Mouse (Mus musculus) neural tube, embryonic 13.5 days (tissue): Measurements from ENCODE around the gene Agbl5. TPM values are rescaled to one million over a fixed set of nuclear protein-coding genes. Genes with fewer than 3 reads are reported as not detected.

Experiments used
- ATAC-seq: fragments of 200-750 bp; cut with Nextera tagmentation; 2 replicates; pipeline ENCODE4 v1.8.0; 2017; ENCODE audit warnings: low read depth, mild to moderate bottlenecking, moderate TSS enrichment, moderate library complexity
- H3K27ac ChIP-seq: fragments of 300-500 bp; sonication (generic); replicated peaks from 2 replicates; pipeline ENCODE4 v1.5.1; 2015; ENCODE audit warnings: moderate library complexity, mild to moderate bottlenecking, inconsistent platforms
- H3K27me3 ChIP-seq: fragments of 300-500 bp; sonication (generic); 2 replicates; pipeline ENCODE4 v1.6.1; 2015; ENCODE audit warnings: mild to moderate bottlenecking, inconsistent platforms
- H3K36me3 ChIP-seq: fragments of 300-500 bp; sonication (generic); 2 replicates; pipeline ENCODE4 v1.6.1; 2015; ENCODE audit warnings: mild to moderate bottlenecking, inconsistent platforms
- H3K4me1 ChIP-seq: fragments of 300-500 bp; sonication (generic); replicated peaks from 2 replicates; pipeline ENCODE4 v1.6.1; 2015; ENCODE audit warnings: inconsistent platforms
- H3K4me2 ChIP-seq: fragments of 300-500 bp; sonication (generic); 2 replicates; pipeline ENCODE4 v1.6.1; 2015; ENCODE audit warnings: inconsistent platforms, mild to moderate bottlenecking, moderate library complexity
- H3K4me3 ChIP-seq: fragments of 300-500 bp; sonication (generic); 2 replicates; pipeline ENCODE4 v1.5.1; 2015; ENCODE audit warnings: mild to moderate bottlenecking, inconsistent platforms
- H3K9ac ChIP-seq: fragments of 300-500 bp; sonication (generic); 2 replicates; pipeline ENCODE4 v1.6.1; 2015; ENCODE audit warnings: moderate library complexity, mild to moderate bottlenecking, inconsistent platforms
- H3K9me3 ChIP-seq: fragments of 300-500 bp; sonication (generic); 2 replicates; pipeline ENCODE4 v1.6.1; 2016; ENCODE audit warnings: inconsistent platforms
- WGBS: fragments of 180-500 bp; shearing (Covaris S2); methylation state at CpG from one replicate; pipeline ENCODE4 v1.1.7; 2015; 5-methylcytosine and 5-hydroxymethylcytosine counted together
- polyA plus RNA-seq: library from polyadenylated mRNA; unstranded; fragments of >200 nt; fragmentation: Nextera tagmentation; extraction: Ambion mirVana; gene quantifications from 2 replicates; pipeline ENCODE4 v1.2.1, GENCODE M21; 2015

Agbl5 gene
- polyA plus RNA-seq, 1 experiment from 2014 or later = 25.8 TPM

DNA sequence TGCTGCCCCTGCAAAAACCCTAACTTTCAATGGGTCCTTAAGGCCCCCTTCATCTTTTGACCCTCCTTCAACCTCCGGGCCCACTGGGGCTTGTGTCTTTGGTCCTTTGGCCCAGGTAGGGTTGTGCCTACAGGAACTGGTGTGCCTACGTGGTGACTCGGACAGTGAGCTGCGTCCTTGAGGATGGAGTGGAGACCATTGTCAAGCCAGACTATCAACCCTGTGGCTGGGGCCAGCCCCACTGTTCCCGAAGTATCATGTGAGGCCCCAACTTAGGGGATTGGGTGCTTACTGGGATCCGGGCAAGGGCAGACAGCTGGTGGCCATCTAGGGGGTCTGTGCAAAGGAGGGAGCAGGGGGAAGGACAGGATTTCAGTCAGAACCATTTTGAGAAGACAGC lies 26.4 kb downstream of the Agbl5 start:
- Histone ChIP-seq H3K4me1 (peaks cover 44% of the 10 kb centered on the region), H3K27ac (no peak overlapping the region), H3K9ac (peak overlapping the region; percentile 63; the same call in 1 of the 2 replicates), H3K9me3 (no peaks in the 10 kb centered on the region), H3K4me2 (peak overlapping the region; percentile 46), H3K4me3 (peak overlapping the region; percentile 35), H3K27me3 (no peaks in the 10 kb centered on the region), H3K36me3 (no peaks in the 10 kb centered on the region)
- 72% methylated on average over 6 of the region's 6 CpGs for WGBS
- ATAC-seq = no peak

DNA sequence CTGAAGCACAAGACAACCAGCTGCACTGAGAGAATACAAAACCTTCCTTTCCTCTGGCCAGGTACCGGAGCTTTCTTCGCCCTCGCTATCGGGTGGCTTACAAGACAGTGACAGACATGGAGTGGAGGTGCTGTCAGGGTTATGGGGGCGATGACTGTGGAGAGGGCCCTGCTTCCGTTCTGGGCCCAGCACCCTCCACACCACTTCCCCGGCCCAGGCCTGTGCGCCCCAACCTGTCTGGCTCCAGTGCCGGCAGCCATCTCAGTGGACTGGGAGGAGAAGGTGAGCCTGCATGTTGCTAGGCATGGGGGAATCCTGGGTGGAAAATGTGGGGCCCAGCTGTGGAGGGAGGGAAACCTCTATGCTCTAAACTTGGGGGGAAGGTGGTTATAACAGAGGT lies 27.0 kb downstream of the Agbl5 start:
- Histone ChIP-seq H3K9ac (peak overlapping the region; percentile 46; the same call in 1 of the 2 replicates), H3K9me3 (no peaks in the 10 kb centered on the region), H3K4me1 (peaks cover 51% of the 10 kb centered on the region), H3K4me3 (peak overlapping the region; percentile 35; the same call in 1 of the 2 replicates), H3K27ac (0 out of 2 replicates have a peak overlapping the region, but pooled peaks have one; percentile 34), H3K4me2 (peak overlapping the region; percentile 46), H3K27me3 (no peaks in the 10 kb centered on the region), H3K36me3 (no peaks in the 10 kb centered on the region)
- WGBS = 70% methylated on average over 9 of the region's 9 CpGs
- peak; percentile 47 for ATAC-seq

DNA sequence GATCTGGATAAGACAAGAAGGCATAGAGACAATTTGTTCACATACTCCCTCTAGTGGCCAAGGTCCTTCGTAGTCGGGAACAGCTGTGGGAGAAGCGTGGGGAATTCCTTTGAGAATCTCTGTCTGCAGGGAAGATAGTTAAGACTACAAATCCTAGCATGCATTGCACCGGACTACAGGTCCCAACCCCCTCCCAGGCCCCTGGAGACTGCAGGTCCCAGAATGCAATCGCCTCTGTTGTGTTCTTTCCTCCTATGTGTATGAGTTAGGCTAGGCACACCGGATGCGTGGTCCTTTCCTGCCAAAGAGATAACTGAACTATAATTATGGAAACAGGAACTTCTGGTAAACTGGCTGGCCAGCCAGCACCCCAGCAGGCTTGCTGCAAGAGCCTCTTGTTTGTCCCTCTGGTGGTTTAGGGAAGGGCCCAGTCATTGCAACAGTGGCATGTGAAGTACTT lies 27.5 kb downstream of the Agbl5 start:
- Histone ChIP-seq H3K27me3 (no peaks in the 10 kb centered on the region), H3K4me3 (0 out of 2 replicates have a peak overlapping the region, but pooled peaks have one; percentile 13), H3K9me3 (no peaks in the 10 kb centered on the region), H3K36me3 (no peaks in the 10 kb centered on the region), H3K27ac (peak overlapping the region; percentile 59), H3K4me2 (peak overlapping the region; percentile 46), H3K9ac (no peak overlapping the region; the same call in 1 of the 2 replicates), H3K4me1 (peaks cover 56% of the 10 kb centered on the region)
- 6% methylated on average over 7 of the region's 7 CpGs for WGBS
- ATAC-seq = peak; percentile 84

DNA sequence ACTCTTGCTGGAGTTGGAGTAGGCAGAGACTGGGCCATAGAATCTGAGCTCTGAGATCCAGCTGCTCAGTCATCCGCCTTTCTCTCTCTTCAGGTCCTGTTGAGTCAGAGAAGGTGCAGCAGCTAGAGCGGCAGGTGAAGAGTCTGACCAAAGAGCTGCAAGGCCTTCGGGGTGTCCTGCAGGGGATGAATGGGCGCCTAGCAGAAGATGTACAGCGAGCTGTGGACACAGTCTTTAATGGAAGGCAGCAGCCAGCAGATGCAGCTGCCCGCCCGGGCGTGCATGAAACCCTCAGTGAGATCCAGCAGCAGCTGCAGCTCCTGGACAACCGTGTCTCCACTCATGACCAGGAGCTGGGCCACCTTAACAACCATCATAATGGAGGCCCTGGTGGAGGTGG lies 28.3 kb downstream of the Agbl5 start:
- no peaks in the 10 kb centered on the region for H3K27me3 ChIP-seq
- H3K4me1 ChIP-seq = peaks cover 61% of the 10 kb centered on the region
- no peak overlapping the region for H3K4me2 ChIP-seq
- H3K9me3 ChIP-seq = no peaks in the 10 kb centered on the region
- no peak overlapping the region for H3K4me3 ChIP-seq
- H3K9ac ChIP-seq = no peak overlapping the region; the same call in 1 of the 2 replicates
- no peaks in the 10 kb centered on the region for H3K36me3 ChIP-seq
- no peak for ATAC-seq
- no peak overlapping the region for H3K27ac ChIP-seq
- WGBS = 95% methylated on average over 9 of the region's 9 CpGs

DNA sequence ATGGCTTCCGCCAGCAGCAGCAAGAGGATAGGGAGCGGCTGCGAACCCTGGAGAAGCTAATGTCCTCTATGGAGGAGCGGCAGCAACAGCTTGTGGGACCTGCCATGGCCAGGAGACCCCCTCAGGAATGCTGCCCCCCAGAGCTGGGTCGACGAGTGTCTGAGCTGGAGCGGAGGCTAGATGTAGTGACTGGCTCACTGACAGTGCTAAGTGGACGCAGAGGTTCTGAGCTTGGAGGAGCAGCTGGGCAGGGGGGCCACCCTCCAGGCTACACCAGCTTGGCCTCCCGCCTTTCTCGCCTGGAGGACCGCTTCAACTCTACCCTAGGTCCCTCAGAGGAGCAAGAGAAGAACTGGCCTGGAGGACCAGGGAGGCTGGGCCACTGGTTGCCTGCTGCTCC lies 28.9 kb downstream of the Agbl5 start:
- Histone ChIP-seq H3K27me3 (no peaks in the 10 kb centered on the region), H3K4me2 (no peak overlapping the region), H3K9ac (no peak overlapping the region), H3K9me3 (no peaks in the 10 kb centered on the region), H3K4me1 (peaks cover 62% of the 10 kb centered on the region), H3K4me3 (no peak overlapping the region), H3K36me3 (no peaks in the 10 kb centered on the region), H3K27ac (no peak overlapping the region)
- WGBS = 88% methylated on average over 11 of the region's 11 CpGs
- no peak for ATAC-seq

DNA sequence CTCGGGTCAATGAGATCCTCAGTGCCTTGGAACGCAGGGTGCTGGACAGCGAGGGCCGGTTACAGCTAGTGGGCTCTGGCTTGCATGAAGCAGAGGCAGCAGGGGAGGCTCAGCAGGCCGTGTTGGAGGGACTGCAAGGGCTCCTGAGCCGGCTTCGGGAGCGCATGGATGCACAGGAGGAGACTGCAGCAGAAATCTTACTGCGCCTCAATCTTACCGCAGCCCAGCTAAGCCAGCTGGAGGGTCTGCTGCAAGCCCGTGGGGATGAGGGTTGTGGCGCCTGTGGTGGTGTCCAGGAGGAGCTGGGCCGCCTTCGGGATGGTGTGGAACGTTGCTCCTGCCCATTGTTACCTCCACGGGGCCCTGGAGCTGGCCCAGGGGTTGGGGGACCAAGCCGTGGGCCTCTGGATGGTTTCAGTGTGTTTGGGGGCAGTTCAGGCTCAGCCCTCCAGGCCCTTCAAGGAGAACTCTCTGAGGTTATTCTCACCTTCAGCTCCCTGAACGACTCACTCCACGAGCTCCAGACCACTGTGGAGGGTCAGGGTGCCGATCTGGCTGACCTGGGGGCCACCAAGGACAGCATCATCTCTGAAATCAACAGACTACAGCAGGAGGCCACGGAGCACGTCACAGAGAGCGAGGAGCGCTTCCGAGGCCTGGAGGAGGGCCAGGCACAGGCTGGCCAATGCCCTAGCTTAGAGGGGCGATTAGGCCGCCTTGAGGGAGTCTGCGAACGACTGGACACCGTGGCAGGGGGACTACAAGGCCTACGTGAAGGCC lies 29.6 kb downstream of the Agbl5 start:
- 0 out of 2 replicates have a peak, but pooled peaks cover 1% of the 10 kb centered on the region for H3K27me3 ChIP-seq
- H3K4me2 ChIP-seq = no peak overlapping the region
- no peaks in the 10 kb centered on the region for H3K36me3 ChIP-seq
- 84% methylated on average over 31 of the region's 31 CpGs for WGBS
- H3K4me3 ChIP-seq = no peak overlapping the region
- H3K4me1 ChIP-seq = peaks cover 59% of the 10 kb centered on the region
- H3K9me3 ChIP-seq = no peaks in the 10 kb centered on the region
- ATAC-seq = no peak
- H3K9ac ChIP-seq = no peak overlapping the region
- H3K27ac ChIP-seq = no peak overlapping the region

DNA sequence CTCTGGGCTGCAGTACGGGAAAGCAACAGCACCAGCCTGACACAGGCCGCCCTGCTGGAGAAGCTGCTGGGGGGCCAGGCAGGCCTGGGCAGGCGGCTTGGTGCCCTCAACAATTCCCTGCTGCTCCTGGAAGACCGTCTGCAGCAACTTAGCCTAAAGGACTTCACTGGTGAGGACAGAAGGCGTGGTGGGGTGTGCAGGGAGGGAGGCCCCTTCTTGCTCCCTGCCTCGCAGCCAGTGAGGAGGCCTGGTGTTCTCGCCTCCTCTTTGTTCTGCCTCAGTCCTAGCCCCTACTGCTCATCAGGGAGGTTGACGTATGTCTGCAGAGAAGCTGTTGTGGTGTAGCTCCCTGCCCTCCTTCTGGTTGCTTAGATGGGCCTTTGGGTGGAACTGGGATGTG lies 30.2 kb downstream of the Agbl5 start:
- Histone ChIP-seq H3K4me1 (peaks cover 53% of the 10 kb centered on the region), H3K9ac (no peak overlapping the region), H3K27me3 (0 out of 2 replicates have a peak, but pooled peaks cover 2% of the 10 kb centered on the region), H3K4me3 (no peak overlapping the region), H3K4me2 (no peak overlapping the region), H3K9me3 (no peaks in the 10 kb centered on the region), H3K27ac (no peak overlapping the region), H3K36me3 (no peaks in the 10 kb centered on the region)
- no peak for ATAC-seq
- 77% methylated on average over 8 of the region's 8 CpGs for WGBS

DNA sequence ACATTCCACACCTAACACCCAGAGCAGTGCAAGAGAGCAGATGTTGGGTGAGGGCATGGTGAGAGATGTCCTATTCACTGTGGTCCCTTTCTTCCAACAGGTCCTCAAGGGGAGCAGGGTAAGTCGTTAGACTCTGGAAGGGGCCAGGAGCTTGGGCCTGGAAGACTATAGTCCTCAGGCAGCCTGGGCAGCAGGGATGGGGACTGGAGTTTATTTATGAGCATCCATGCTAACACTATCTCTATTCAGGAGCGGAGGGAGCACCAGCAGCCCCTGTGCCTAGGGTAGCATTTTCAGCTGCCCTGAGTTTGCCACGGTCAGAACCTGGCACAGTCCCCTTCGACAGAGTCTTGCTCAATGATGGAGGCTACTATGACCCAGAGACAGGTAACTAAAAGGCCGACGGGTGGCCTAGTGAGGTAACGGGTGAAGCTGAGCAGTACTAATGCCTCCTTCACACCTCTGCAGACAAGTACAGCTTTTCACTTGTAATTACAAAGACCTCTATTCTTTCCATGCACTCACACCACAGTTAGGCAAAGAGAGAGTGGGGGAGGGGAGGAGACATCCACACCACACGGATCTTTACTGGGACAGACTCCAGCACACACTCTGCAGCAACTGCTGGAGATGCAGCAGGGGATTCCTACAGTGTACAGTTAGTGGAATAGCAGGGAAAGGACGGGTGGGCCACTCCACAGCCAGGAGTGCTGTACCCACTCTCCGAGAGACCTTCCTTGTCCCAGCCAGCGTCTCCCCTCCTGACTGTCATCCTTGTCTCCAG lies 31.5 kb downstream of the Agbl5 start:
- H3K27ac ChIP-seq = no peak overlapping the region
- no peak for ATAC-seq

DNA sequence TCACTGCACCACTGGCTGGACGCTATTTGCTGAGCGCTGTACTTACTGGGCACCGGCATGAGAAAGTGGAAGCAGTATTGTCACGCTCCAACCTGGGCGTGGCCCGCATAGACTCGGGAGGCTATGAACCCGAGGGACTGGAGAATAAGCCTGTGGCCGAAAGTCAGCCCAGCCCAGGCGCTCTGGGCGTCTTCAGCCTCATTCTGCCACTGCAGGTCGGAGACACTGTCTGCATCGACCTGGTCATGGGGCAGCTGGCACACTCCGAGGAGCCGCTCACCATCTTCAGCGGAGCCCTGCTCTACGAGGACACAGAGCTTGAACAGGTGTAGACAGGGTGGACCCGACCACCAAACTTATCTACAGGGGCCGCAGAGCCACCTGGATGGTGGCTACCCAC lies 32.1 kb downstream of the Agbl5 start:
- 56% methylated on average over 19 of the region's 19 CpGs for WGBS
- Histone ChIP-seq H3K36me3 (no peaks in the 10 kb centered on the region), H3K9me3 (no peaks in the 10 kb centered on the region), H3K9ac (no peak overlapping the region), H3K27ac (no peak overlapping the region), H3K4me3 (no peak overlapping the region), H3K27me3 (0 out of 2 replicates have a peak, but pooled peaks cover 2% of the 10 kb centered on the region), H3K4me1 (peaks cover 34% of the 10 kb centered on the region), H3K4me2 (peak overlapping the region; percentile 84)
- ATAC-seq = peak; percentile 2; the same call in 1 of the 2 replicates

More for the DNA sequence above, 31.5 kb downstream of the Agbl5 start:
- Histone ChIP-seq H3K36me3 (no peaks in the 10 kb centered on the region), H3K9me3 (no peaks in the 10 kb centered on the region), H3K27me3 (0 out of 2 replicates have a peak, but pooled peaks cover 2% of the 10 kb centered on the region), H3K4me2 (peak overlapping the region; percentile 84; the same call in 1 of the 2 replicates), H3K9ac (no peak overlapping the region), H3K4me3 (no peak overlapping the region), H3K4me1 (peaks cover 40% of the 10 kb centered on the region)
- WGBS = 60% methylated on average over 11 of the region's 11 CpGs

DNA sequence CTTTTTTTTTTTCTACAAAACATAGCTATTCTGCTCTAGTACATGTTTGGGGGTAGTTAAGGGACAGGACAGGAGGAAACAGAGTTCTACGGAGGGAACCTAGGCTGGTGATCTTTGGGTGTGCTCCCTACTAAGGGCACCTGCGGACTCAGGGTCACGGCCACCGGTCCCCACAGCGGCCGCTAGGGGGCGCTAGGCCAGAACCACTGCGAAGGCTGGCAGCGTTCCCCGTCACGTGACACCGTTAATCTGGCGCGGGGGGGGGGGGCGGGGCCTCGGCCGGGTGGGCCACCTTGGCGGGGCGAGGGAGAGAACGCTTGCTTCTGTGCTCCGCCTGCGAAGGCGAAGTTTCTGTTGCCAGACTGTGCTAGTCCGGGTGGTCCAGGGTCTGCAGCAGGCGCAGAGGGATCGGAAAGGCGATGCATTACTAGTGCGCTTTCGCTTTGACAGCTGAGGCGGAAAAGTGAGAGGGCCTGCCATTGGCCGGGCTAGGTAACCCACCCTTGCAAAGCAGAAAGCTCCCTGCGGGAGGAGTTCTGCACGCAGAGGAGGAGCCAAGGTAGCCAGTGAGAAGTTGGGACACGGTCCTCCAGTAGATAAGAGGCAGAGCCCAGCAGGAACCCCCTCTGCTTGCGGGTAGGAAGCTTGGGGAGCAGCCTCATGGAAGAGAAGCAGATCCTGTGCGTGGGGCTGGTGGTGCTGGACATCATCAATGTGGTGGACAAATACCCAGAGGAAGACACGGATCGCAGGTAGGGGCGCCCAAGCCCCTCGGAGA lies 33.0 kb downstream of the Agbl5 start, which contains the start of gene Khk:
Gene Khk (plus strand): TSS at position 176 of the 778 bp plus-strand sequence.
- ATAC-seq = peak; percentile 73
- WGBS = 1% methylated on average over 39 of the region's 40 CpGs
- H3K27me3 ChIP-seq = 0 out of 2 replicates have a peak, but pooled peaks cover 2% of the 10 kb centered on the region

DNA sequence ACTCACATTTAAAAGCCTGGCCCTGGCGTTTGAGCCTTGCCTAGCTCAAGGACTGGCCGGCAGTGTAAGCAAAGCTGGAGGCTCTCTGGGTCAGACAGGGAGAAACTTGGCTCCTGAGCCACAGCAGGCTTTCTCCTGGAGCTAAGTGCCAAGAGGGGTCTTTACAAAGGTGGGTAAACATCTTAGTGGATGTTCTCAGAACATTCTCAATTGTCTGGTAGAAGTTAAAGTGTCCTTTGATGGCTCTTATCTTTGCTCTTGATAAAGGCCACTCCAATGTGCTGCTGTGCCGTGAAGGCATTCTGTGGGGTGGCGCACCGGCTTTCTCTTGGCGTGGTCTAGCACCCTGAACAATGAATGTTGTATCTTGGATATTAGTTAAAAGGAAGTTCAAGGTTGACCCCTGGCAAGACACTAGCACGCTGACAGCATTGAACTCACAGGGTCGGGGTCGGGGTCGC lies 34.1 kb downstream of the Agbl5 start:
- H3K9ac ChIP-seq = peak overlapping the region; percentile 71
- peaks cover 28% of the 10 kb centered on the region for H3K4me1 ChIP-seq
- H3K27ac ChIP-seq = no peak overlapping the region
- 77% methylated on average over 10 of the region's 10 CpGs for WGBS
- H3K9me3 ChIP-seq = no peaks in the 10 kb centered on the region
- ATAC-seq = no peak
- peak overlapping the region; percentile 84 for H3K4me2 ChIP-seq
- H3K4me3 ChIP-seq = peak overlapping the region; percentile 49; the same call in 1 of the 2 replicates
- no peaks in the 10 kb centered on the region for H3K36me3 ChIP-seq
- 0 out of 2 replicates have a peak, but pooled peaks cover 2% of the 10 kb centered on the region for H3K27me3 ChIP-seq

More for the DNA sequence above, 33.0 kb downstream of the Agbl5 start, which contains the start of gene Khk:
- H3K27ac ChIP-seq = peak within 1 kb of the TSS; percentile 73
- peaks cover 28% of the 10 kb centered on the region for H3K4me1 ChIP-seq
- H3K4me3 ChIP-seq = peak within 1 kb of the TSS; percentile 49
- H3K9ac ChIP-seq = peak within 1 kb of the TSS; percentile 71
- no peaks in the 10 kb centered on the region for H3K9me3 ChIP-seq
- H3K4me2 ChIP-seq = peak within 1 kb of the TSS; percentile 84
- no peaks in the 10 kb centered on the region for H3K36me3 ChIP-seq
